Mouse (Mus musculus) G1E (cell line): Measurements from ENCODE around the gene Acot2.

Experiments
- CTCF ChIP-seq: IDR thresholded peaks from 2 replicates; pipeline ENCODE4 v1.5.1; 2012; ENCODE audit warnings: low read depth, low read length, inconsistent platforms, mixed read lengths
- GATA1 ChIP-seq: IDR thresholded peaks from 2 replicates; pipeline ENCODE4 v1.6.1; 2012; ENCODE audit warnings: borderline replicate concordance, low read length, inconsistent platforms, mixed read lengths
- TAL1 ChIP-seq: conservative IDR thresholded peaks from 2 replicates; pipeline ENCODE4 v1.6.1; 2012; ENCODE audit warnings: low read depth, low read length, inconsistent platforms, mixed read lengths

- TF ChIP-seq TAL1 (no peak), GATA1 (no peak), CTCF (no peak)
These were observed 449 bp upstream of the Acot2 start for GRCm38 (mm10) chr12:83987242-83987582.
